Mouse (Mus musculus) CH12.LX (cell line): ENCODE measurements around the gene Higd1a. TPM values are rescaled to one million over a fixed set of nuclear protein-coding genes. Genes with fewer than 3 reads are reported as not detected.

Experiments used
- DNase-seq: peaks from one replicate; pipeline ENCODE4 v3.0.0-alpha.2; 2013; ENCODE audit errors: extremely low read depth
- H3K27ac ChIP-seq: 2 replicates; pipeline ENCODE4 v1.5.1; 2012; ENCODE audit warnings: low read depth, mild to moderate bottlenecking, control low read depth, moderate library complexity; ENCODE audit not compliant: insufficient read depth
- H3K27me3 ChIP-seq: replicated peaks from 2 replicates; pipeline ENCODE3; 2012; ENCODE audit warnings: inconsistent platforms
- H3K36me3 ChIP-seq, 2 experiments: replicated peaks in 1 of 2; 2 replicates each; pipeline versions ENCODE3 to v1.6.1; 2012; ENCODE audit warnings: inconsistent platforms in 1 of 2, low read length in 1 of 2, mild to moderate bottlenecking in 1 of 2, mixed read lengths in 1 of 2, moderate library complexity in 1 of 2; ENCODE audit not compliant: control insufficient read depth in 1 of 2, insufficient read depth in 1 of 2
- H3K4me1 ChIP-seq, 2 experiments: 2 replicates each; pipeline ENCODE4 v1.6.1; 2012; ENCODE audit warnings: inconsistent platforms in 1 of 2, moderate library complexity in 1 of 2; ENCODE audit not compliant: insufficient read depth in 2 of 2, control insufficient read depth in 1 of 2
- H3K4me2 ChIP-seq: 2 replicates; pipeline ENCODE4 v1.6.1; 2012; ENCODE audit warnings: low read depth, mild to moderate bottlenecking, control low read depth; ENCODE audit not compliant: poor library complexity, insufficient read depth, severe bottlenecking
- H3K4me3 ChIP-seq, 3 experiments: fragments of 150-350 bp in 1 of 3; sonication (generic) in 1 of 3; replicated peaks in 1 of 3; 2 replicates each; pipeline versions ENCODE3 to v1.5.1; 2011 to 2012; ENCODE audit warnings: low read depth in 2 of 3, low read length in 2 of 3, mild to moderate bottlenecking in 2 of 3, moderate library complexity in 2 of 3, control low read depth in 1 of 3, improper control_type of control experiment in 1 of 3, inconsistent platforms in 1 of 3, mixed read lengths in 1 of 3; ENCODE audit not compliant: poor library complexity in 1 of 3
- H3K79me2 ChIP-seq: replicated peaks from 2 replicates; pipeline ENCODE4 v1.6.1; 2012; ENCODE audit warnings: mild to moderate bottlenecking, moderate library complexity; ENCODE audit not compliant: control insufficient read depth, poor library complexity, insufficient read depth, severe bottlenecking; ENCODE audit errors: extremely low read depth
- H3K9ac ChIP-seq: 2 replicates; pipeline ENCODE4 v1.6.1; 2012; ENCODE audit warnings: low read depth, mild to moderate bottlenecking, control low read depth, moderate library complexity; ENCODE audit not compliant: insufficient read depth
- H3K9me3 ChIP-seq: replicated peaks from 2 replicates; pipeline ENCODE3; 2012; ENCODE audit warnings: low read length, inconsistent platforms, mixed read lengths
- IRF4 ChIP-seq: IDR thresholded peaks from 2 replicates; pipeline ENCODE4 v1.6.1; 2014; ENCODE audit warnings: low read depth, mild to moderate bottlenecking, inconsistent platforms, low read length, improper control_type of control experiment
- JUND ChIP-seq: conservative IDR thresholded peaks from 2 replicates; pipeline ENCODE4 v1.6.1; 2011; ENCODE audit warnings: low read depth, low read length, improper control_type of control experiment
- MAZ ChIP-seq: IDR thresholded peaks from 2 replicates; pipeline ENCODE4 v1.6.1; 2012; ENCODE audit warnings: low read depth, mild to moderate bottlenecking, inconsistent platforms, low read length, improper control_type of control experiment, moderate library complexity
- TBP ChIP-seq: conservative IDR thresholded peaks from 2 replicates; pipeline ENCODE4 v1.6.1; 2011; ENCODE audit warnings: low read depth, low read length, improper control_type of control experiment
- TCF12 ChIP-seq: IDR thresholded peaks from 2 replicates; pipeline ENCODE4 v1.6.1; 2014; ENCODE audit warnings: low read depth, mild to moderate bottlenecking, inconsistent platforms, low read length, improper control_type of control experiment
- USF2 ChIP-seq: conservative IDR thresholded peaks from 2 replicates; pipeline ENCODE4 v1.6.1; 2011; ENCODE audit warnings: low read depth, low read length, improper control_type of control experiment
- ZMIZ1 ChIP-seq: IDR thresholded peaks from 2 replicates; pipeline ENCODE4 v1.6.1; 2012; ENCODE audit warnings: low read depth, mild to moderate bottlenecking, inconsistent platforms, low read length, improper control_type of control experiment
- dilution Hi-C: fragments of 300-500 bp; cut with MboI; formaldehyde crosslinking; loops from 2 replicates; pipeline ENCODE4 v1.14.3; 2020; ENCODE audit warnings: low sequenced_read_pairs; ENCODE audit not compliant: extremely low pct_unique_long_range_greater_than_20kb, extremely low pct_ligation_motif_present
- in situ Hi-C: fragments of 300-500 bp; cut with MboI; formaldehyde crosslinking; loops from 3 replicates; pipeline ENCODE4 v1.14.3; 2019; ENCODE audit warnings: low sequenced_read_pairs, low pct_ligation_motif_present, low pct_unique_long_range_greater_than_20kb, mixed read lengths
- polyA plus RNA-seq: library from polyadenylated mRNA; unstranded; fragments of >175 nt; gene quantifications from 2 replicates; pipeline ENCODE4 v1.2.1, GENCODE M21; 2012; ENCODE audit warnings: low read depth; ENCODE audit not compliant: insufficient read length
- total RNA-seq, 2 experiments: library from RNA; depleted of rRNA; stranded (reverse); fragments of 300-350 nt in 1 of 2; fragments of >200 nt in 1 of 2; gene quantifications; 2 replicates each; pipeline ENCODE4 v1.2.3; 2012 to 2014

The Higd1a gene
- total and polyA plus RNA-seq, 3 experiments: 75.4 to 132 (median 93.2) TPM

- Histone ChIP-seq H3K4me3 (no peak overlapping the region), H3K9ac (no peak overlapping the region), H3K4me1 (peaks cover 0 to 3% of the 10 kb centered on the region in 2 experiments; a peak in 2 of 4 replicates), H3K79me2 (no peaks in the 10 kb centered on the region), H3K27ac (no peak overlapping the region), H3K9me3 (no peaks in the 10 kb centered on the region), H3K36me3 (no peaks in the 10 kb centered on the region), H3K27me3 (peaks cover 20% of the 10 kb centered on the region), H3K4me2 (no peak overlapping the region)
- no peak for DNase-seq
- dilution Hi-C loops: no loop called here
- in situ Hi-C loops: loop anchor here (25.0 kb wide), 1 partner anchor 342 kb away; the partner anchor contains the start of gene Cck
- no peak for TF ChIP-seq JUND
These were observed 28.7 kb downstream of the Higd1a start for GRCm38 (mm10) chr9:121829270-121829992.

DNA sequence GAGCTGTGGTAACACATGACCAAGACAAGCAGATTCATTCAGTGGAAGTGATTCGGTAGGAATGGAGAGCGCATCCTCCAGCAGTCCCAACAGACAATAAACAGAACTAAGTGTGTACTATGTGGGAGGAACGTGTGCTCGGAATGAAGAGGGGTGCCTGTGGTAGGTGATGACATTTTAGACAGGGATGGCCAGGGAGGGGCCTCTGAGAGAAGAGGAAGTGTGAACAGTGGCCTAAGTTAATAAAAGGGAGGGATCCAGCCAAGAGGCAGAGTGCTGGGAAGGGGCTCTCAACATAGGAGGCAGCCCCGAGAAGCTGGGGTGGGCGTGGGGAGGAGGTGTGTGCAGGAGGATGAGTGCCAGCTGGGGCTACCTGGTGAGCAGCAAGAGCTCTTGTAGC is 29.8 kb downstream of the Higd1a start:
- Histone ChIP-seq H3K79me2 (no peaks in the 10 kb centered on the region), H3K27ac (no peak overlapping the region), H3K9me3 (no peaks in the 10 kb centered on the region), H3K36me3 (no peaks in the 10 kb centered on the region), H3K4me1 (peaks cover 0 to 1% of the 10 kb centered on the region in 2 experiments; a peak in 2 of 4 replicates), H3K4me3 (no peak overlapping the region), H3K4me2 (no peak overlapping the region), H3K27me3 (peaks cover 25% of the 10 kb centered on the region), H3K9ac (no peak overlapping the region)
- dilution Hi-C loops (no loop called here), in situ Hi-C loops (loop anchor here (25.0 kb wide), 1 partner anchor 341 kb away; the partner anchor contains the start of gene Cck)
- no peak for DNase-seq
- TF ChIP-seq TBP (no peak), USF2 (no peak), IRF4 (no peak), MAZ (no peak)
- TF ChIP-seq, all 38 proteins: peak for 0

DNA sequence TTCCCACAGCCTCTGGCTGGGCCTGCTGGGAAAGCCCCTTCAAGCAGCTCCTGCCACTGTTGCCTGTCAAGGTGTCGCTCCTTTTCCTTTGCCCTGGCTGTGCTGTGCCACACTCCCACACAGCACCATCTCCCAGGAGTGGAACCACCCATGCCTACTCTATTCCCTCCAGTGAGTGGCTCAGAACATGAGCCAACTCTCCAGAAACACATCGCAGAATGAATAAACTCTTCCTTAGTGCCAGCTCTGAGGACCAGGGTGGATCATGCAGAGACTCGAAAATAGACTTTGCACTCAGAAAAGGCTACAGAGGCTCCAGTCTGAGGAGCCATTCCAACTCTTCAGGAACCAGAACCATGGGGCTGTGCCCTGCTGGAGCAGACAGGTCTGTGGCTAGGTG is 31.8 kb downstream of the Higd1a start:
- no peaks in the 10 kb centered on the region for H3K9me3 ChIP-seq
- H3K27me3 ChIP-seq: peaks cover 38% of the 10 kb centered on the region
- dilution Hi-C loops: no loop called here
- no peaks in the 10 kb centered on the region for H3K4me1 ChIP-seq
- H3K79me2 ChIP-seq: no peaks in the 10 kb centered on the region
- DNase-seq: no peak
- no peak overlapping the region for H3K9ac ChIP-seq
- no peak for TF ChIP-seq ZMIZ1
- TF ChIP-seq TCF12: no peak
- H3K36me3 ChIP-seq: no peaks in the 10 kb centered on the region
- no peak overlapping the region for H3K4me2 ChIP-seq
- H3K4me3 ChIP-seq: no peak overlapping the region
- no peak overlapping the region for H3K27ac ChIP-seq
- in situ Hi-C loops: loop anchor here (25.0 kb wide), 1 partner anchor 339 kb away; the partner anchor contains the start of gene Cck
